Mouse (Mus musculus): ENCODE results near the gene Adamts10. TPM values are rescaled to one million over a fixed set of nuclear protein-coding genes. Genes with fewer than 3 reads are reported as not detected.

Gene Adamts10
- polyA plus RNA-seq, 1 experiment = 47.2 TPM

- TF ChIP-seq POLR2A (IDR thresholded peaks at IDR 0.05; ENCODE audit: extremely low read depth, insufficient read depth, low read length) (no peak), CTCF (IDR thresholded peaks at IDR 0.05; ENCODE audit: extremely low read depth, insufficient read depth, low read length) (no peak)
- Histone ChIP-seq H3K27ac (ENCODE audit: insufficient read depth, low read length) (no peak overlapping the region), H3K4me3 (ENCODE audit: insufficient read depth, low read length) (no peak overlapping the region), H3K4me1 (ENCODE audit: control insufficient read depth, insufficient read depth, low read length) (no peaks in the 10 kb centered on the region)
These were observed 62.0 kb downstream of the Adamts10 start for GRCm38 (mm10) chr17:33586011-33586410.

- TF ChIP-seq CTCF (IDR thresholded peaks at IDR 0.05; ENCODE audit: extremely low read depth, insufficient read depth, low read length) (no peak), POLR2A (IDR thresholded peaks at IDR 0.05; ENCODE audit: extremely low read depth, insufficient read depth, low read length) (no peak)
- H3K4me1 ChIP-seq (ENCODE audit: control insufficient read depth, insufficient read depth, low read length) = no peaks in the 10 kb centered on the region
- no peak overlapping the region for H3K27ac ChIP-seq (ENCODE audit: insufficient read depth, low read length)
- H3K4me3 ChIP-seq (ENCODE audit: insufficient read depth, low read length) = no peak overlapping the region
These were observed 73.3 kb downstream of the Adamts10 start for GRCm38 (mm10) chr17:33597271-33597670.

- H3K27ac ChIP-seq (ENCODE audit: insufficient read depth, low read length) = no peak overlapping the region
- no peaks in the 10 kb centered on the region for H3K4me1 ChIP-seq (ENCODE audit: control insufficient read depth, insufficient read depth, low read length)
- TF ChIP-seq CTCF (IDR thresholded peaks at IDR 0.05; ENCODE audit: extremely low read depth, insufficient read depth, low read length) = no peak
- TF ChIP-seq POLR2A (IDR thresholded peaks at IDR 0.05; ENCODE audit: extremely low read depth, insufficient read depth, low read length) = no peak
These were observed 74.5 kb downstream of the Adamts10 start for GRCm38 (mm10) chr17:33598506-33598905.

GRCm38 (mm10) chr17:33599836-33600475 lies 76.0 kb downstream of the Adamts10 start:
- no peak overlapping the region for H3K4me3 ChIP-seq (ENCODE audit: insufficient read depth, low read length)
- no peak overlapping the region for H3K27ac ChIP-seq (ENCODE audit: insufficient read depth, low read length)
- H3K4me1 ChIP-seq (ENCODE audit: control insufficient read depth, insufficient read depth, low read length) = no peaks in the 10 kb centered on the region
- TF ChIP-seq POLR2A (IDR thresholded peaks at IDR 0.05; ENCODE audit: extremely low read depth, insufficient read depth, low read length) (no peak), CTCF (IDR thresholded peaks at IDR 0.05; ENCODE audit: extremely low read depth, insufficient read depth, low read length) (no peak)

More at GRCm38 (mm10) chr17:33598506-33598905, 74.5 kb downstream of the Adamts10 start:
- H3K4me3 ChIP-seq (ENCODE audit: insufficient read depth, low read length) = no peak overlapping the region

GRCm38 (mm10) chr17:33600831-33601230 lies 76.8 kb downstream of the Adamts10 start:
- TF ChIP-seq POLR2A (IDR thresholded peaks at IDR 0.05; ENCODE audit: extremely low read depth, insufficient read depth, low read length) (no peak), CTCF (IDR thresholded peaks at IDR 0.05; ENCODE audit: extremely low read depth, insufficient read depth, low read length) (no peak)
- H3K4me3 ChIP-seq (ENCODE audit: insufficient read depth, low read length) = no peak overlapping the region
- H3K27ac ChIP-seq (ENCODE audit: insufficient read depth, low read length) = no peak overlapping the region
- H3K4me1 ChIP-seq (ENCODE audit: control insufficient read depth, insufficient read depth, low read length) = no peaks in the 10 kb centered on the region

- TF ChIP-seq CTCF (IDR thresholded peaks at IDR 0.05; ENCODE audit: extremely low read depth, insufficient read depth, low read length) (no peak), POLR2A (IDR thresholded peaks at IDR 0.05; ENCODE audit: extremely low read depth, insufficient read depth, low read length) (no peak)
These were observed 77.9 kb downstream of the Adamts10 start for GRCm38 (mm10) chr17:33601947-33602346.

More at GRCm38 (mm10) chr17:33601947-33602346, 77.9 kb downstream of the Adamts10 start:
- H3K4me1 ChIP-seq (ENCODE audit: control insufficient read depth, insufficient read depth, low read length) = no peaks in the 10 kb centered on the region
- no peak overlapping the region for H3K27ac ChIP-seq (ENCODE audit: insufficient read depth, low read length)
- no peak overlapping the region for H3K4me3 ChIP-seq (ENCODE audit: insufficient read depth, low read length)

Other genes with a start within 250 kb of the Adamts10 start
- 10.9 and 12.4 TPM in 2 replicates for gene Zfp955b, start 234.7 kb upstream of the Adamts10 start, polyA plus RNA-seq (2012; rRNA removed)
- 8.7 and 10.3 TPM in 2 replicates for gene Zfp81, start 165.3 kb upstream of the Adamts10 start, polyA plus RNA-seq (2012; rRNA removed)
- 9.4 and 9.7 TPM in 2 replicates for gene Zfp101, start 129.6 kb upstream of the Adamts10 start, polyA plus RNA-seq (2012; rRNA removed)
- gene Actl9, start 91.3 kb upstream of the Adamts10 start, polyA plus RNA-seq (2012; rRNA removed) = 0.40 and 0.50 TPM in 2 replicates
- gene Myo1f, start 31.5 kb downstream of the Adamts10 start, polyA plus RNA-seq (2012; rRNA removed) = 2.4 and 2.5 TPM in 2 replicates
- gene Zfp414, start 104.9 kb downstream of the Adamts10 start, polyA plus RNA-seq (2012; rRNA removed) = 77.4 and 79.6 TPM in 2 replicates
- gene Pram1, start 113.9 kb downstream of the Adamts10 start, polyA plus RNA-seq (2012; rRNA removed) = 0.42 TPM in 1 of 2 replicates, not detected in the other
- gene Hnrnpm, start 162.7 kb downstream of the Adamts10 start, polyA plus RNA-seq (2012; rRNA removed) = 146 and 158 TPM in 2 replicates
- 127 and 137 TPM in 2 replicates for gene March2, start 194.5 kb downstream of the Adamts10 start, polyA plus RNA-seq (2012; rRNA removed)
- 470 and 487 TPM in 2 replicates for gene Rab11b, start 236.3 kb downstream of the Adamts10 start, polyA plus RNA-seq (2012; rRNA removed)

Data from cortical plate, adult 2 months (tissue).